Mouse (Mus musculus) granulocyte monocyte progenitor cell, adult 5-6 weeks (primary cell): ENCODE data around the gene Larp4b. TPM values are rescaled to one million over a fixed set of nuclear protein-coding genes. Genes with fewer than 3 reads are reported as not detected.

Source experiments
- ATAC-seq: replicated peaks from 2 replicates; pipeline ENCODE4 v1.8.0; 2016; ENCODE audit warnings: mild to moderate bottlenecking, moderate TSS enrichment, inconsistent platforms; ENCODE audit not compliant: poor library complexity, severe bottlenecking
- total RNA-seq, 2 experiments: library from RNA; stranded (forward) in 1 of 2; stranded (reverse) in 1 of 2; fragments of 200-712, 200-1000 nt in 1 of 2; fragments of >200 nt in 1 of 2; fragmentation: Nextera tagmentation in 1 of 2; gene quantifications; 2 replicates each; pipeline ENCODE4 v1.2.3; 2014 to 2017

The Larp4b gene
- total RNA-seq, 2 experiments from 2014 or later: 59.1 to 79.1 TPM

DNA sequence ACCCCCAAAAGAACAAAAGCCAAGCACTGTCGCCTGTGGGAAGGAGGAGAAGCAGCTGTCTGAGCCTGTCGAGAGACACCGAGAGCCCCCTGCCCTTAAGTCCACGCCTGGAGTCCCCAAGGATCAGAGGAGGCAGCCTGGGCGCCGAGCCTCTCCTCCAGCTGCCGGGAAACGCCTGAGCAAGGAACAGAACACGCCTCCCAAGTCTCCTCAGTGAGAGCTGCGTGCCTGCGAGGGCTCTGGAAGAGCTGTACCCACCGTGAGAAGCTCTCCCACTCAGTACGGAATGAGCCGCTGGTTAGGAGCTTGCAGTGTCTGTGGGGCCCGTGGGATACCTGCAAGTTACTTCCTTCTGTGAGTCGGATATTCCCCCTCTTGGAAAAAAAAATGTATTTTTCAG is 77.0 kb downstream of the Larp4b start:
- ATAC-seq: no peak

DNA sequence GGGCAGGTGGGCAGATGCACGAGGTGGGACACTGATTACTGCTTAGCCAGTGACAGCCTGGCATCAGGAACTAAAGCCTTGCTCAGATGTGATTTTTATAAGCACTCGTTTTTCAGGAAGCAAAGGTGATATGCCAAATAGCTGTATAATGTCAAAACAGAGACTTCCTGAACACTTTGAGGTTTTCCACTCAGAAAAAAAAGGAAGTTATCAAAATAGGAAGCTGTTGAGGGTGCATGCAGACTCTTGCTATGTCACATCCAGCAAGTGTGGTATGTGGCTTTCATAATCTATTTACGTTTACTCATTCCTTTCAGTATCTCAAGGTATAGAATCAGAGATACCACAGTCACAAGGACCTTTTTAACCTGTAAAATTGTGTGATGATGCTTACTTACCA is 79.7 kb downstream of the Larp4b start:
- ATAC-seq: peak; percentile 88

DNA sequence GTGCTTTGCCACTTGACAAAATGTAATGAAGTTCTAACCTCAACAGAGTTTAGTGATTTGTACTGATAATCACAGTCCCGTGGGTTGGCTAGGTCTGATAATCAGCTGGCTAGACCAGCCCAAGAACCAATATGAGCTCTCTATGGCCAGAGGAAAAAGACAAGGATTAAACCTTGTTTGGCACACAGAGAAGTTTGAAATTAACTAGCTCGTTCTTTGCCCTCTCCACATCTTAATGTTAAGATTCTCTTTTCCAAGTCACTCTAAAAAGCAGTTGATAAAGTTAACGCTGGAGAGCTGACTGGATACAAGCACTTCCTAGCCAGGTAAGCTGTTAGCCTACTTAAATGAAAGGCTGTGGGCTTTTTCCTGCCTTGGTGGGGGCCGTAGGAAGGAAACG is 81.5 kb downstream of the Larp4b start:
- no peak for ATAC-seq

DNA sequence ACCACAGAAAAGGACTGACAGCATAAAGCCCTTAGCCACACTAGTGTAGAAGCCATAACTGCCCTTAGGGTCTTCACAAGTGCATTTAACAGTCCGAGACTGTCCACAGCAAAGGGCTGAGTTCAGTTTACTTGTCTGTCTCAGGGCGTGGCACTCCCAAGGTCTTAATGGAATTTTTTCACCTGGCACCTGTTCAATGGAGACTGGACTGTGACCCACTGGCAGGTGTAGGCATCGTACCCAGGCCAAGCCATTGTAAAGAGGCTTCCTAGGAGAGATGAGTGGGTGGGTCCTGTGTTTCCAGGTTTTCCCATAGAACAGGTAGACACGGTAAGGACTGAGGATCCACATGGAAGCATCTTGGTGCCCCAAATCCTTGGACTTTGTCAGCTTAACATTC is 84.6 kb downstream of the Larp4b start:
- ATAC-seq: no peak

DNA sequence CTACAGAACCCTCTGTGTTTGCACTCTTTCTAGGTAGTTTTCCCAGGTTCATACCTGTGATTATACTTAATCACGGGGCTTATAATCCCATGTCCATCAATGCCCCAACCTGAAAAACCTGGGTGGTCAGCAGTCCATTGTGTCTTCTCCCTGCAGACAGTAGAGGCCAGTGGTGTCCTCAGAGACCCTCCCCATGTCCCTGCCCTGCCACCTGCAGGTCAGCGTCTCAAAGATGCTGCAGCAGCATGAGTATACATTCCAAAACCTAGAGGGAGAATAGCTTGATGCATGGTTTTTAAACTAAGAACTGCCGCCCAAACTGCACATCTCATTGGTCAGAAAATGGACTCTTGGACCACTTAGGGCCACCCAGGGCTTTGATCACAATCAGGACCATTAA is 85.0 kb downstream of the Larp4b start:
- ATAC-seq: no peak

DNA sequence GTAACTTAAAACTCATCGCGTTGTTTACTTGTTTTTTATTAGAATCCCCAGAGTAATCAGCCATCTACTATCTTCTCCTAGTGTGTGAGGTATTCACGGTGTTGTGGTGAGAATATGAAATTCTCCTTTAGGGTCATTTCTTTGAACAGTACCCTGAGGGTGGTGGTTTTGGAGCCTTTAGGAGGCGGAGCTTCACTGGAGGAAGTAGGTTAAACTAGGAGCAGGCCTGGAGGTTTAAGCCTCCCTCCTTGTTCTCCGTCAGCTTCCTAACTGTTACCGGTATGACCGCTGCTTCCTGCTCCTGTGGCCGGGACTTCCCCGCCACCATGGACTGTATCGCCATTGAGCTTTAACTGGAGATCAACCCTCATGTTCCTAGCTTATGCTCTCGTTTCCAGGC is 86.5 kb downstream of the Larp4b start:
- ATAC-seq: peak; percentile 86

DNA sequence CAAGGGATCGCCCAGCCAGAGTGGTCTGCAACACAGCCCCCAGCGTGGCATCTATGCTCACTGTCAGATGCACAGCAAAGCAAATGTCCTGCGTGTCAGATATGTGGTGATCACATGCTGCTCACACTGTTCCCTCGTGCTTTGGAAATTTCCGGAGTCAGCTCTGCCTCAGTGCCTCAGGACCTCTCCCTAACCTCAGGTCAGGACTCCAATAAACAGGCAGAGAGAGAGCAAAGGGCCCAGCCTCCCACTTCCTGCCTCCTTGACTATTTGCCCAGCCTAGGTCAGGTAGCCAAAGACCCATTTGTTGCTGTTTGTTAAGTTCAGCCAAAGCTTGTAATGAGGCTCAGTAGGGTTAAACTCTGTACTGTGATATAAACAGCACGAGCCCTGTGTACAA is 87.4 kb downstream of the Larp4b start:
- no peak for ATAC-seq

DNA sequence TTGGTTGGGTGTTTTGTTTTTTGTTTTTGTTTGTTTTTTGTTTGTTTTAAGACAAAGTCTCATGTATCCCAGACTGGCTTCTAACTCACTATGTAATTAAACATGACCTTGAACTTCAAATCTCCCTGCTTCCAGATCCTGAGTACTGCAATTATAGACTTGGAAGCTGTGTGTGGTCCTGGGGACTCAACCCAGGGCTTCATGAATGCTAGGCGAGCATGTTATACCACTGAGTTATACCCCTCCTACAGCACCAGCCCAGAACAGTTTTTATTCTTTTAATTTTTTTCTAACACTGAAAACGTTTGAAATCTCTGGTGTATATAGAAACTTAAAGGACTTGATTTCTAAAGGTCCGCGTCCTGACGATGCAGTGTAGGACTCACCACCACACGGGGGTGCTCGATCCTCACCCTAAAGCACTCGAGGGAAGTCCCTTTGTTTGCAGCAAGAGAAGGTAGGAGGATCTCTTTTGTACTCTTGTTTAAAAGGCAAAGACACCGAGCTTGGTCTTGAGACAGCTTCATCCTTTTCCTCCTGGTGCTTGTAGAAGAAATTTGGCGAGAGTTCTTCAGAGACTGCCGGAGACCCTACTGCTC is 88.1 kb downstream of the Larp4b start:
- ATAC-seq: peak; percentile 70

DNA sequence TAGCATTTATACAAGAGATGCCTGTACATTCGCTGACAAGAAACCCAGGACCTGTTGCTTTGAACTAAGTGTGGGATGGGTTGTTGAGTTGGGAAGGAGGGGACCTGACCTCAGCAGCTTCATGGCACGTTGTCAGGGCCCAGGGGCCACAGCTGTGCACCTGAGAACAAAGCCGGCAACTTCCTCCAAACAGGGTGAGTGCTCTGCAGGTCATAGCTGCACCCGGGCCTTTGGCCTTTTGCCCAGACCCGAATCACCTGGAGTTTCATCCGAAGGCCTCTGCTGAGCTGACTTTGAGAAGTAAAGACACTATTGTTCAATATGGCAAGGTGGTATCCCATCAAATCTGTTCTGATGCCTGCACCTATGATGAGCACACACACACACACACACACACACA is 90.6 kb downstream of the Larp4b start:
- ATAC-seq: no peak

DNA sequence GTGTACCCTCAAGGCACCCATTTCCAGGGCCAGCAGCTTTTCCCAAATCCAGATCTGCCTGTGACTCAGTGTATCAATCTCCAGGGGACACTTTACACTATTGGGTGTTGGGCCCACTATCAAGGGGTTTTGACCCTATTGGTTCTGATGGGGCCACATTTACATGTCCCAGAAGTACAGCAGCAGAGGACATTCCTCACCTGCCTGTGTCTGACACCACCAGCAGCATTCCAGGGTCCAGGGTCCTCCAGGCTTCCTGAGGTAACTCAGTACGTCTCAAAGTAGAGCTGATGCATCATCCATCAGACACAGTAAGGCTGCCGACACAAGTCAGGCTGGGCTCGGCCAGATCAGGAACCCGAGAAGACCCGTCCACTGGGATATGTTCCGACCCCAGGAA is 91.0 kb downstream of the Larp4b start:
- no peak for ATAC-seq

DNA sequence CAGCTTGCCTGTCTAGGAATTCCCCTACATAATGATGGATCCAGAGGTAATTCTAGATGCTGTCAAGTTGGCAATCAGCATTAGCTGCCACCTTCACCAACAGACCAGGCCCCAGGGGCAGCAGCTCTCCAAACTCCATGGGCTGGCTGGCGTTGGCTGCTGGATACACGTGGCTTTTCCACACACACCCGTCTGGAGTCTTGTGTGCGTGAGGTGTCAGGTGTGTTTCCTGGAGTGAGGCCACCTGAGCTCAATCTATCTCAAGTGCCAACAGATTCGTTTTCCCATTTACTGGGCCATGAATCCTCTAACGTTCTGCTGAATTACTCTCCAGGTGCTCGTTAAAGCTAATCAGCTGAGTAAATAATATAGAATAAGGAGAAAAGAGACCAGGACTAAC is 93.5 kb downstream of the Larp4b start:
- no peak for ATAC-seq

DNA sequence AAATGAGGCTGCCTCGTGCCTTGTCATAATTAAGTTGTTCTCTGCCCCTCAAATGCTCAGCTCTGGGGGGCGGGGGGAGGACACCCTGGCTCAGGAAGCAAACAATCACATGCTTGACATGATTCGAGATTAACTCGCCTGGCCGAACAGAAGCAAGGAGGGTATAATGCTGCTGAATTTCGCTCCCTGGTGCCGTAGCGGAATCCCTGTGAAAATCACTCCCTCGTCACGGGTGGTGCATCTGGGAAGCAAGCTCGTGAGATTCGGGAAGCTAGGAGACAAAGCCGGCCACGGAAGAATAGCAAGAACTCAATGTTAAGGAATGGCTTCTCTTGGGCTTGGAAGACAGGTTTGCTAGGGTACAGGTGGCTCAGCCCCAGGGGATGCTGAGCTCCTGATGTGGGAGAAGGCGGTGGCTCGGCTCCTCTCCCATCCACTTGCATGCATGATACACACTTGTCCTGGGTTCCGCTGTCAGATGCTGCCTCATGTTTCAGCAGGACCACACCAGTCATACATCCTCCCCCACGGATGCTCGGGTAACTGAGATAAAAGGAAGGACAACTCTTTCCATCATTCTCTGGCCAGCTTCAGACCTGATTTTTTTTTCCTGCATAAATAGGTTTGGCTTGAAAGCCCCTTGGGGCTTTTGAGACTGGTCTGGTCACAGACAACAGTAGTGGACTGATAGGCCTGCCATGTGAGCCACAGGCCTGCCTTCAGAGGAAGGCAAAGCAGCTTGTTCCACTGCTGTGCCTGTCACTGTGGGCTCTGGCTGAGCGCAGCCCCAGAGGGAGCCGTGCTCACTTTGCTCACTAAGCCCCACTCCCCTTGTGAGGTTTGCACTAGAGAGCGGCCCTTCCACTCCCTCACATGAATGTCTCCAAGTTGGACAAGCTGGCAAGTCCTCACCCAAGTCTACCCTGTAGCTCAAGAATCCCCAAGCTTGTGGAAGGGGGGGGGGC is 94.2 kb downstream of the Larp4b start:
- no peak for ATAC-seq

DNA sequence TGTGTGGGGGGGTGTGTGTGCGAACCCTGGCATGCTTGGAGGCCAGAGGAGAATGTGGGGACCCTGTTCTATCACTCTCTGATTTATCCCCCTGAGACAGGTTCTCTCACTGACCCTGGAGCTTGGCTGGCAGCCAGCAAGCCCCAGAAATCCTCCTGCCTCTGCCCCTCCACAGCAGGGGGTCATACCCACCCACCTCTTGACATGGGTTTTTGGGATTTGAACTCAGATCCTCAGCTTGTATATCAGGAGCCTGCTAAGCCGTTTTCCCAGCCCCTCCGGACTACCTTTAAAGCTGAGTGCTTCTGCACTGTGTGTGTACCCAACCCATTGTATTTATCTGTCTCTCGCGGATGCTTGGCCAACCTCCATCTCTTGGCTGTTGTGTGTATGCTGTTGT is 95.8 kb downstream of the Larp4b start:
- no peak for ATAC-seq

DNA sequence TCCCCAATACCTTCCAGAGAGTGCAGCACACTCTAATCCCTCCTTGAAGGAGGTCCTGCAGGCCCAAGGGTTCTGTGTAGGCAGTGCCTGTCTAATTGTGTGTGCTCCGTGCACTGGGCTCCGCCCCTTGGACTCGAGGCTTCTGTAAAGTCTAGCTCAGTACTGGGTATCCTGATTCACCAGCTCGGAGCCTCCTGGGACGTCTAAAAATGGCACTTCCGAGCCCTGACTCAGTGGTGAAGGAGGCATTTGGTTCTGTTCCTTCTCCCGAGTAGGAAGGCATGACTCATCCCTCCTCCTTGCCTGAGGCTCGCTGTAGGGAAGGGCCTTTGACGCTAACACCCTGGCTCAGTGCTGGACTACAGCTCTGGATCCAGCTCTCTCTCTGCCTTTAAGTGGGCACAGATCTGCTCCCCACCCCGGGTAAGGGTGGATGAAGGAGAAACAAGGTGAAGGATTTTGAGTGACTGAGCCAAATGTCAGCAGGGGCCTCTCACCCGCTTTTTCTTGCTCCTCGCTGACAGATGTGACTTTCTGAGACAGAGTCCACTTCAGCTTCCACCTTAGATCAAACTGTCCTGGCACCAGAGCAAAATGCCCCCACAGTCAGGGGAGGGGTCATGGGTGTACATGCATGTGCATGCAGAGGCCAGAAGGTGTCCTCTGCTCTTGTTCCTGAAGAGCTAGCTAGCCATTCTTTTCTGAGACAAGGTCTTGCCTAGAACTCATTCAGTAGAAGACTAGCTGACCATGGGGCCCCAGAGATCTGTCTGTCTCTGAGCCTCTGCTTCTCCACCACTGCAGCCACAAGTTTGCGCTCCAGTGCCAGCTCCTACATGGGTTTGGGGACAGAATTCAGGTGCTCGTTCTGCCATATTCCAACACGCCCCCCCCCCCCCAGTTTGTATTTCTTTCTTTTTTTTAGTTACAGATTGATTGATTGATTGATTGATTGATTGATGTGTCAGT is 97.8 kb downstream of the Larp4b start:
- peak; percentile 78 for ATAC-seq

DNA sequence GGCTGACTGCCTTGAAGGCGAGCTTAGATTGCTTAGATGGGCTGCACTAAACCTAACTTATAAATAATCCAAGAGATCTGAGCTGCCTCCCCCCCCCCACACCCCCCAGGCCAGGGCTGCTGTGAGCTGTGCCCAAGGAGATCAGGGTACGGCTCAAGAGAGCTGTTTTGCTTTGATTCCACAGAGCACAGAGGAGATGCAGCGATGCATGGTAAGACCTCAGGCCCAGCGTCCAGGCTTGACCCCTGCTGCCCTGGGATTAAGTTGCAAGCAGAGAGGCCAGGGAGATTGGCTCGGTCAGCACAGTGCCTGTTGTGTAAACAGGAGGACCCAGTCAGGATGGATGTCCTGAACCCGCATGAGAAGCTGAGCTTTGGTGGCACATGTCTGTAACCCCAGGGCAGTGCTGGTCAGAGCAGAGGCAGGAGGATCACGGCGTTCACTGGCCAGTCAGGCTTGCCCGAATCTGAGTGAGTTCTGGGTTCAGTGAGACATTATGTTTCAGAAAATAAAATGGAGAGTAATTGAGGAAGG is 99.2 kb downstream of the Larp4b start:
- no peak for ATAC-seq

DNA sequence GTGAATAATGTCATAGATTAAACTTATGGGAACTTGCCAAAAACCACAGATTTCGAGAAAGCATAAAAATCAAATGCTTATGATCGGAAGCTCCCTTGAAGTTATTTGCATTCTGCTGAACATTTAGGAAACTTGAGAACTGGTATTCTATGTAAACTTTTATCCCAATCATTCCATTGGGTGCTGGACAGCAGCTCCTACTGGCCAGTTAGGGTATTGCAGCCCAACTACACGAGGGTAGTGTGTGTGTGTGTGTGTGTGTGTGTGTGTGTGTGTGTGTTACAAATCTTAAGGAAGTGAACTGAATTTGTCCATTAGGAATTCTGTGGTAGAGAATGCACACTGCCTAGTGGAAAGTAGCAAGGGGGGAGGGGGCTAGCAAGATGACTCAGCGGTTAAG is 101.0 kb downstream of the Larp4b start:
- no peak; the same call in 1 of the 2 replicates for ATAC-seq

DNA sequence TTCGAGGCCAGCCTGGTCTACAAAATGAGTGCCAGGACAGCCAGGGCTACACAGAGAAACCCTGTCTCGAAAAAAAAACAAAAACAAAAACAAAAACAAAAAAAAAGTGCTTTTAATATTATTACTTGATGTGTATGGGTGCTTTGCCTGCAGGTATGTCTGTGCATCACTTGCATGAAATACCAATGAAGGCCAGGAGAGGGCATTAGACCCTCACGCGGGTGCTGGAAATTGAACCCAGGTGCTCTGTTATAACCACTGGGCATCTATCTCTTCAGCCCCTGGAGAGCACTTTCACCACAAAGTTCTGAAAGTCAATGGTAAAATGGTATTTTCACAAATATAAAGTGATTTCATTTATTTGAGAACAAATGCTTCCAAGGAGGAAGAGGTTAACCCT is 101.9 kb downstream of the Larp4b start:
- no peak for ATAC-seq

DNA sequence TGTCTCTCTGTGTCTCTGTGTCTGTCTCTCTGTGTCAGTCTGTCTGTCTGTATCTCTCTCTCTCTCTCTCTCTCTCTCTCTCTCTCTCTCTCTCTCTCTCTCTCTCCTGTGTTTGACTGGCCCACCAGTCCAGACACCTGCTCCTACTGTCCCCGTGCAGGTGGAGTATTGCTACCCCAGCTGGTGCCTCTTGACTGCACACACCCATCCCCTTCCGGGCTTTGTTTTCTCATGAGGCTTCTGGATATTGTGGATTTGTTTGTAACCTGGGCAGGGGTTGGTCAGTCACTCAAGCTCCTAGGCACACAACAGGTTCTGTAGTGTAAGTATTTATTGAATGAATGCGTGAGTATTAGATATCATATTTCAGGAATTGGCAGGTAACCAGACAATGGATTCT is 104.4 kb downstream of the Larp4b start:
- ATAC-seq: no peak

DNA sequence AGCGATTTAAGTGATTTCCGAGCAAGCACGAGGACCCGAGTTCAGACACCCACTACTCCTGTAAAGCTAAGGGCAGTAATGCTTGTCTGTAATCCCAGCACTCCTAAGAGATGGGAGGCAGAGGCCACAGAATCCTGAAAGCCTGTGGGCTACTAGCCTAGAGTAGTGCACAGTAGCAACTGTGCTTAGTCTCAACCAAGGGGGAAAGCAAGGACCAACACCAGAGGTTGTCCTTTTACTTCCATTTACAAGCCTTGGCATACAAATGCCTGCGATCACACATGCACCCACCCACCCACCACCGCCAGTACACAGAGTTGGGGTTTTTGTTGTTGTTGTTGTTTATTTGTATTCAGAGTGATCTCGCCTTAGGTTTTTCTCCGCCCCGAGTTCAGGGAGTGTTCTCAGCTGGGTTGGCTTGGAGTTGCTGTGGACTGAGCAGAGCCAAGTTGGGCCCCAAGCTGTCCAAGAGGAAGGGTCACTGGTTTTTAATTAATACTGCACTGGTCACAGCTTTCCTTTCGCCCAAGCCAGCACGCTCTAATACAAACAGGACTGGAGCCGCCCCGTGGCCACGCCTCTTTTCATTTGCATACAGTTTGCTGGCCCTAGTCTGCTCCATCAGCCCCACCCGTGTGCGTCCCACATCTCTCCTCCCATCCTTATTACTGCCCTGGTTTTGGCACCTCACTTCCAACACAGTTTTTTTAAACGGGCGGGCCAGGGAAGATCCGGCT is 105.2 kb downstream of the Larp4b start:
- ATAC-seq: peak; percentile 57; the same call in 1 of the 2 replicates

DNA sequence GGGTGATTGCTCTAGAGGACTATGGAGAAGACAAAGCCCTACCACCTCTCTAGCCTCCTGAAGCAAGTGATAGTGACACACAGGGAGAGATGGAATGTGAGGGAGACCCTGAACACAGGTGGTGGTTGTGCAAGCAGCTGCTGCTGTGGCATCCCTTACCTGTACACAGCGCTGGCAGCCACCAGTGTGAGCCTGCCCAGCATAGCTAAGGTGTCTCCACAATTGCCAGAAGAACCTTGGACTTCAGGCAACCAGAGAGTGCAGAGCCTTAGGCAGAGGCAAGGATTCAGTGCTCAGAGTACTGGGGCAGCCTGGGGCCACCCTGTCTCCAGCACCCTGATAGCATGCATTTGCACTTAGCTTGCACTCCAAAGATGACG is 105.8 kb downstream of the Larp4b start:
- ATAC-seq: no peak
